Mouse (Mus musculus): Measurements from ENCODE around the gene Gm21671.
"Not testable (repeated sequence)": the region's sequence is repeated elsewhere in the genome, so short reads cannot be mapped to it uniquely, and the experiment has no call there.

Gm21671 gene

DNA sequence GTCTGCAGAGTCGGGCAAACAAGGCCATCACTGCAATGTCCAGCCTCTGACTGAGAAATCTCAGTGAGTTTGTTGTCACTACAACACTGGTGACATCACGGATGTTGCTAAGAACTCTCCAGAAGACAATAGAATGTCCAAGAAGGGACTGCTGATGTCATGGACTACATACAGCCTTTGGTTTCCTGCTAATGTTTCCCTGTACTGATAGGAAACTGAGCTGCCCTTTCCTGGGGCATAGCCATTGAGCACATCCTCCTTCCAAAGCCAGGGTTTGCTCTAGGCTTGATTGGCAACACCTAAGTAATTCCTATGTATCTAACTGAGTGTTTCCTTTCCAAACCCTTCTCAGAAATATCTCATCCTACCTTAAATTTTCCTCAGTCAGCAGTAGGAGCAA is at the start of gene Gm21671:
Gm21671 (minus strand) TSS at position 101 of the 400 bp plus-strand sequence.
- not testable (repeated sequence) for DNase-seq (ENCODE audit: low read depth)

DNA sequence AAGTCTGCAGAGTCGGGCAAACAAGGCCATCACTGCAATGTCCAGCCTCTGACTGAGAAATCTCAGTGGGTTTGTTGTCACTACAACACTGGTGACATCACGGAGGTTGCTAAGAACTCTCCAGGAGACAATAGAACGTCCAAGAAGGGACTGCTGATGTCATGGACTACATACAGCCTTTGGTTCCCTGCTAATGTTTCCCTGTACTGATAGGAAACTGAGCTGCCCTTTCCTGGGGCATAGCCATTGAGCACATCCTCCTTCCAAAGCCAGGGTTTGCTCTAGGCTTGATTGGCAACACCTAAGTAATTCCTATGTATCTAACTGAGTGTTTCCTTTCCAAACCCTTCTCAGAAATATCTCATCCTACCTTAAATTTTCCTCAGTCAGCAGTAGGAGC is 34.3 kb upstream of the Gm21671 start, which contains the start of gene Gm21698:
Gm21698 (minus strand) TSS at position 101 of the 400 bp plus-strand sequence.
- not testable (repeated sequence) for DNase-seq (ENCODE audit: low read depth)

DNA sequence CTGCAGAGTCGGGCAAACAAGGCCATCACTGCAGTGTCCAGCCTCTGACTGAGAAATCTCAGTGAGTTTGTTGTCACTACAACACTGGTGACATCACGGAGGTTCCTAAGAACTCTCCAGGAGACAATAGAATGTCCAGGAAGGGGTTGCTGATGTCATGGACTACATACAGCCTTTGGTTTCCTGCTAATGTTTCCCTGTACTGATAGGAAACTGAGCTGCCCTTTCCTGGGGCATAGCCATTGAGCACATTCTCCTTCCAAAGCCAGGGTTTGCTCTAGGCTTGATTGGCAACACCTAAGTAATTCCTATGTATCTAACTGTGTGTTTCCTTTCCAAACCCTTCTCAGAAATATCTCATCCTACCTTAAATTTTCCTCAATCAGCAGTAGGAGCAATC is 18.3 kb upstream of the Gm21671 start, which contains the start of gene Gm21680:
Gm21680 (minus strand) TSS at position 101 of the 400 bp plus-strand sequence.
- not testable (repeated sequence) for DNase-seq (ENCODE audit: low read depth)

DNA sequence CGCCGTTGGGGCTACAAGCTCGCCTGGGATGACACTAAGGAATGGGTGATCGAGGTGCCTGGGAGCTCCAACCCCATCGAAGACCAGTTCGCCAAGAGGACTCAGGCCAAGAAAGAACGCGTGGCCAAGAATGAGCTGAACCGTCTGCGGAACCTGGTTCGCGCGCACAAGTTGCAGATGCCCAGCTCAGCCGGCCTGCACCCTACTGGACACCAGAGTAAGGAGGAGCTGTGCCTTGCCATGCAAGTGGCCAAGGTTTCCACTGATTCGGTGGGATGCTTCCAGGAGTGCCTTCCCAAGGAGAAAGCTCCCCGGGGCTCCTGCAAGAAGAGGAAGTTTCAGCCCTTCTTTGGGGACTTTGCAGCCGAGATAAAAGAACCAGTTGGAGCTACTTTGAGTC is 2.8 kb upstream of the Gm21671 start:
- DNase-seq (ENCODE audit: low read depth) = not testable (repeated sequence)

DNA sequence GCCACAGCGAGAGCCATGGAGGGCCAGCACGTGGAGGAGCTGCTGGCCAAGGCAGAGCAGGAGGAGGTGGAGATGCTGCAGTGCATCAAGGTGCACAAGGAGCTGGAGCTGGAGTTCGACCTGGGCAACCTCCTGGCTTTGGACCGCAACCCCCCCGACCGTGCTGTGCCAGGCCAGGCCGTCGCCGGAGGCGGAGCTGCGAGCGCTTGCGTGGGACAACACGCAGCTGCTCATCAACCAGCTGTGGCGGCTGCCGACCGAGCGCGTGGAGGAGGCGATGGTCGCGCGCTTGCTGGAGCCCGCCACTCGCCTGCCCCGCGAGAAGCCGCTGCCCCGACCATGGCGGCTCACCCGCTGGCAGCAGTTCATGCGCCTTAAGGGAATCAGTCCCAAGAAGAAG is 2.4 kb upstream of the Gm21671 start:
- DNase-seq (ENCODE audit: low read depth) = not testable (repeated sequence)

DNA sequence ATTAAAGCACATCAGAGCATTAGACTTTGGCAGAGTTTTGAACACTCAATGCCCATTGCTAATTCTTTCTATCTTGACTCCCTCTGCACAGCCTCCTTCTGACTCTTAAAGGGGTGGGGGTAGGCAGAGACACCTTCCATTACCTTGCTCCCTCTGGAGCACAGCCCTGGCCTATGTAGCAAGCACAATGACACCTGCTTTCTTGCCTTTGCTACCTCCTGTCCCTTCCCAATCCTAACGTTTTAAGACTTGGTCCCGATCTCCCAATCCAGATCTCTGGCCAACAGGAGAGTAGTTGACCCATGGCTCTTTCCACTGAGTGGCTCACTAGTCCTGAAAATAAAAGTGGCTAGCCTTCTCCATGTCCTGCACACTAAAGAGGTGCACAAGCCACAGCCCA is 8.8 kb downstream of the Gm21671 start:
- DNase-seq (ENCODE audit: low read depth) = not testable (repeated sequence)

DNA sequence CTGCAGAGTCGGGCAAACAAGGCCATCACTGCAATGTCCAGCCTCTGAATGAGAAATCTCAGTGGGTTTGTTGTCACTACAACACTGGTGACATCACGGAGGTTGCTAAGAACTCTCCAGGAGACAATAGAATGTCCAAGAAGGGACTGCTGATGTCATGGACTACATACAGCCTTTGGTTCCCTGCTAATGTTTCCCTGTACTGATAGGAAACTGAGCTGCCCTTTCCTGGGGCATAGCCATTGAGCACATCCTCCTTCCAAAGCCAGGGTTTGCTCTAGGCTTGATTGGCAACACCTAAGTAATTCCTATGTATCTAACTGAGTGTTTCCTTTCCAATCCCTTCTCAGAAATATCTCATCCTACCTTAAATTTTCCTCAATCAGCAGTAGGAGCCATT is 11.9 kb downstream of the Gm21671 start, which contains the start of gene Gm21663:
Gm21663 (minus strand) TSS at position 101 of the 400 bp plus-strand sequence.
- DNase-seq (ENCODE audit: low read depth) = not testable (repeated sequence)
